Mouse (Mus musculus) cerebellum, postnatal 25 days (tissue): ENCODE measurements around the gene Nr0b2.
"Not testable (repeated sequence)": the region's sequence is repeated elsewhere in the genome, so short reads cannot be mapped to it uniquely, and the experiment has no call there.

ENCODE experiments used
- DNase-seq, 2 experiments: peaks; one replicate each; pipeline ENCODE4 v3.0.0; 2021; ENCODE audit warnings: mixed read lengths in 2 of 2

Nr0b2 gene

DNA sequence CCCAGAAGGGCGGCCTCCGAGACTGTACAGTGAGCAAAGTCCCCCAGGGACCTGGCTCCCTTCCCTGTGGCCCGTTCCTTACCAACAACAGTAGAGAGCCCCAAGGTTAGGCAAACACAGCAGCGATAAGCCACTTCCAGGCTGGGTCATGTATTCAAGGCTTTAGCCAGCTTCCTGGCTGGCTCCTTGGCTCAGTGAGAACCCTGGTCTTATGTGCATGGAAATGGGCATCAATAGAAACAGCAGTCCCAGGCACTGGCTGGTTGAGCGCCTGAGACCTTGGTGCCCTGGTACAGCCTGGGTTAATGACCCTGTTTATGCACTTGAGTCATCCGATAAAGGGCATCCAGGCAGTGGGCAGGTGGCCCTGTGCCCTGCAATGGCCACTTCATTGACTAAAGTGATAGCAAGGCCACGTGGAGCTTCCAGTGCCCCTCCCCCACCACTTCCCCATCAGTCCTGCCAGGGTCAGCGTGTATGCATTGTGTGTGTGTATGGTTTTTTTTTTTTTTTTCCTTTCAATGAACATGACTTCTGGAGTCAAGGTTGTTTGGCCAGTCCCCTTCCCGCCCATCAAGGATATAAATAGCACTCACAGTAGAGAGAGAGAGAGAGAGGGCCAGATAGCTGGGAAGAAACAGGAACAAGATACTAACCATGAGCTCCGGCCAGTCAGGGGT lies at the start of gene Nr0b2:
Nr0b2 (plus strand) TSS at position 609 of the 680 bp plus-strand sequence.
- DNase-seq = peak; percentile 23 to 34

DNA sequence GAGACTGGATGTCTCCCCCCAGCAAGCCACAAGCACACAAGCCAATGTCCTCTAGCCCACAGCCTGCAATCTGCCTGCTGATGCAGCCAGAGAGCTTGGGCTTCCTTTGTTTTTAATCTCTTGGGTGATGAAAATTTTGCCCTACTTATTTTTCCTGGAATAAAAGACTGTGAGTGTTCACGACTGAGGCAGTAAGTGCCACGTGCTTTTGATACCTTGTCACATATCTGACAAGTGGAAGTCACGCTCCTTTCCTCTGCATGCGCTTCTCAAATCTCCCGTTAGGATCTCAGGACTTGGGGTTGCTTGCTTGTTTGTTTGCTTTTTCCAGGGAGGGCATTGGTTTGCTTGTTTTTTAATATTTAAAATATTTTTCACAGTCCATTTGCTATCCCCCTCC lies 48.9 kb upstream of the Nr0b2 start:
- DNase-seq = no peak

DNA sequence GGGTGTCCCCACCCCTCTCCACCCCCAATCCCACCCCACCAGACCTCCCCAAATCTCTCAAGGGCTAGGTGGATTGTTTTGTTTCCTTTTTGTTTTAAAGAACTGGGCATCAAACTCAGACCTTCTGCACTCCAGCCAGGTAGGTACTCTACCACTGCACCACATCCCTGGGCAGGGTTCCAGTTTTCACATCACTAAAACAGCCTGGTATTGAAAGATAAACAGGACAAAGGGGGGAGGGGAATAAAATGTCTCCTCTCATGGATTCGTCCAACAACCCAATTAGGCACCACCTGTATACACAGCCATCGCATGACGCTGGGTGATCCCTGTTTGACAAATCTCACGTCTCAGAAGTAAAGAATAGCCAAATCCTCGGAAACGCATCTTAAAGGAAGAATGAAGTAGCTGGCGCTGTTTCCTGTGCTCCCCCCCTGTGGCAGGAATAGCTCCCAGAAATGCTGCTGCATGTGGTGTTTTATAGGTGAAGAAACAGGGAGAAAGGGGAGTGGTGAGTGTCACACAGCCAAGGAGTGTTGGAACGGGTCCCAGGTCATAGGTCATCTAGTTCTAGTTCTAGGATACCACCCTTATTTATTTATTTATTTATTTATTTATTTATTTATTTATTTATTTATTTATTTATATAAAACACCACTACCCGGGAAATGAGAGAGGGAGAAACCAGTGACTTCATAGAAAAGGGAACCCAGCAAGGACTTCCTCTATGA lies 48.3 kb upstream of the Nr0b2 start:
- no peak for DNase-seq

DNA sequence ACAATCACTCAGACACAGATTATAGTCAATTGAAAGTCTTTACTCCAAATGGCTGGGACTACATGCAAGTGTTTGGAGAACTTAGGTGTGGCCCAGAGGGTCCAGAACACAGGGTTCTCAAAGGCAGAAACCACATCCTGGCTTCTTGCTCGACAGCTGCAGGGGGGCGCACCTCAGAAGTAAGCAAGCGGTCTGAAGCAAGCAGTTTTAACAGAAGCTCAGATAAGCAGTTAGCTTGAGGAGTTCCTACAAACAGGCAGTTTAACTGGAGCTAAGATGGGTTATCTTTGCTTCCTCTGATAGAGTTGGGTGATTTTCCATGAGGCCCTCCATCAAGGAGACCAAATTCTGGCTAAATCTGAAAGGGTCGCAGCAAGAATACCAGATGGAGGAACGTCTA lies 46.6 kb upstream of the Nr0b2 start:
- DNase-seq = no peak

DNA sequence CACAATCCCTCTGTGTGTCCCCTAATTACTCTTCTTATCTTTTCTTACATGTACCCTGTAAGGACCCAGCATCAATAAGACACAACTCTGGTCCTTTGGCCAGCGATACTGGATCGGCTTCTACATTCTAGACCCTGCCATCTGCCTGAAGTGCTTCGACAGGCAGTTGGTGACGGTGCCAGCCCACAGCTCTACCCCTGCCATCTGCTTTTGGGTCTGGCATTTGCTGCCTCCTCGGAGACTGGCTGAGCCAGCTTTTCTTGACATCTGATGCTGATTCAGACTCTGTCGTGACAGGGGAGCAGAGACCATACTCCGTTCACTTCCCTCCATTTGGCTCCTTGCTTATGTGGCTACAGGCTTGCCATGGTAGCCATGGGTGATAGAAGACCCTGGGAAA lies 44.2 kb upstream of the Nr0b2 start:
- DNase-seq = peak; percentile 80 to 84

DNA sequence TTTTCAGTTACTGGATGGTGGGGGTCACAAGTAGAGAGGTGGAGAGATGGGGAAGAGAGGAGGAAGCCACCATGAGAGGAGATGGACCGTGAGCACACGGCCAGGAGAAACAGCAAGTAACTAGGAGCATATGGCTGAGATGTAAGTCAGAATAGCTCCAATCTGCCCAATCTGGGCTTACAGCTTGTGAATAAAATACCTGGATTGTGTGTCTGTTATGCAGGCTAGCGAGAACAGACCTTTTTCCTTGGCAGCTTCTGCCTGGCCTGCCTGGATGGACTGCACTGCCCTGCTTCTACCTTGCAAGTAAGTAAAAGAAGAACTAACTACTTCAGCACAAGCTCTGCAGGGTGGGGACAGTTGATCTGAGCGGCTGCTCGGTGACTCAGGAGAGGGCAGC lies 42.1 kb upstream of the Nr0b2 start:
- DNase-seq = peak; percentile 45 to 48

DNA sequence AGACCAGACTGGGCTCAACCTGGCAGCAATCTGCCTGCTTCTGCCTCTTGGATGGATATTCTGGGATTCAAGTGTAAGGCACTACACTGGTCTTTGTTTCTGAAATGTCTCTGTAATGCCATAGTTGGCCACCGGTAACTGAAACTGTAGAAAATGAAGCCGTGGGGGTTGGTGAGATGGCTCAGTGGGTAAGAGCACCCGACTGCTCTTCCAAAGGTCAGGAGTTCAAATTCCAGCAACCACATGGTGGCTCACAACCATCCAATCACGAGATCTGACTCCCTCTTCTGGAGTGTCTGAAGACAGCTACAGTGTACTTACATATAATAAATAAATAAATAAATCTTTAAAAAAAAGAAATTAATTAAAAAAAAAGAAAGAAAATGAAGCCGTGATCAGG lies 40.7 kb upstream of the Nr0b2 start:
- not testable (repeated sequence) for DNase-seq

DNA sequence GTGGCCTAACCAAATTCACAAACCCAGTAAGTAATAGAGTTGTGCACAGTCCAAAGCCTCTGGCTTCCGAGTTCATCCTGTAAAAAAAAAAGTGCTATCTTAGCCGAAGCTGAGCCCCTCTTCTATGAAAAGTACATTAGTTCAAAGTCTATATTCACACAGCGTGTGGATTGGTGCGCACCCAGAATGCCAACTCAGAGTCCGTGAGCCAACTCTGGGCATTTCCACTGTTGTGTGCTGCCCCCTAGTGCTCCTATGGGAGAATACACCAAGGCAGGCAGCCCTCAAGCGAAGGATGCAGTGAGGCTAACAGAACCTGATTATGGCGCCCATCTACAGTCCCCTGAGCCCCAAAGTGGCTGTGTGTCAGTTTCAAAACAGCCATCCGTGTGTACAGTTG lies 40.2 kb upstream of the Nr0b2 start:
- DNase-seq = peak; percentile 86 to 90

DNA sequence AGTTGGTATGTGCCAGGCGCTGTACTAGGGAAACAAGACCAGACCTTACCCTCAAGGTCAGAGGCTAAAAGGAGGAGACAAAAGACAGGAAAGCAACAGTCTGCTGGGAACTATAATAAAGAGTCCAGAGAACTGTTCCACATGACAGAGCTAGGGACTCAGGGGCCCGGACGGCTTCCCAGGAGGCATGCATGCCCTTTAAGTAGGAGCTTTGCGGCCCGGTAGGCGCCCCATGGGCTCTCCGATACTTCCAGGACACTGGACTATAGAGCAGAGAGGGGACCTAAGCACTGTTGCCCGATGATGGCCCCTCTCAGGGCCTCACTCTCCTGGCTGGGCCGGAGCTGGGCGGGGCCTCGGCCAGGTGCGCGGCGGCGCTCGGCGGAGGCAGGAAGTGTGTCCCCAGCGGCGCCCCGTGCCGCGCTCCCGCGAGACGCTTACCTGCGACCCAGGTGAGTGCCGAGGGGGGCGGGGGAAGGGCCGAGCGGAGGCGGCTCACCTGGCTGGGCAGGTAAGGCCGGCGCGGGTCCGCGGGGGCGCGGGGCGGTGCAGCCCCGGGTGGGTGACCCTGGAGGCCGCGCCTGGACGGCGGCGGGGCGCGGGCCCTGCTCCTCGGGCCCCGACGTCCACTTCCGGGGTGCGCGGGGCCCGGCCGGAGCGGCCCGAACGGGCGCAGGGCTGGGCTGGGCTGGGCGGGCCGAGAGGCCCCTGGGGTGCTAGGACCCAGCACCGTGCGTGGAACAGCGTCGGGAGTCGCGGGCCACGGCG lies 34.4 kb upstream of the Nr0b2 start, which contains the start of gene Kdf1:
Kdf1 (plus strand) TSS at position 363 of the 768 bp plus-strand sequence.
- DNase-seq = no peak

DNA sequence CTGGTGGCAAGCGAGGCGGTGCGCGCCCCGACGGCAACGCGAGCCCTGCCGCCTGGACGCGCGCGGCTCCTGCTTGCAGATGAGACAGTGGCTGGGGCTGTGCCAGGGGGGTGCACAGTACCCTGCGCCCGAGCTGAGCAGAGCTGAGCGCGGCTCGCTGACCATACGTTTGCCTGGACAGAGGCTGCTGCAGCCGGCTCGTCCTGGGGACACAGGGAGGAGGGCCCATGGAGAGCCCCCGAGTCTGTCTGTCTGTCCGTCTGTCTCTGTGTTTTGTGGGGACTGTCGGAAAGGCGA lies 33.9 kb upstream of the Nr0b2 start:
- DNase-seq = no peak

DNA sequence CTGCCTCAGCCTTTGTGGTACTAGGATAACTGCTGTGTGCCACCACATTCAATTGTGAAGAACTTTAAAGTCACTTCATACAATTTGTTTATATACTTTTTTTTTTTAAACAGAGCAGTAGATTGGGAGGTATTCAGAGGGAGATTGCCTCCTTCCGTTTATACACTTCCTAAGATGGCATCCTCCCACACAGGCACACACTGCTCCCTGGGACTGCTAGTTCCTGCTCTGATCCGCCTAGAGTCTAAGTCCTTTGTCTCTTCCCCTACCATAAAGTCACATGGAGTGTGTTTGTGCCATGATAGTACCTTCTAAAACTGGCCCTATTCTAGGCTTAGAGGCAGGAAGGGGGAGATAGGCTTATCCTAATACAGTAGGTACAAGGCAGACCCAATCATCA lies 31.7 kb upstream of the Nr0b2 start:
- DNase-seq = no peak

DNA sequence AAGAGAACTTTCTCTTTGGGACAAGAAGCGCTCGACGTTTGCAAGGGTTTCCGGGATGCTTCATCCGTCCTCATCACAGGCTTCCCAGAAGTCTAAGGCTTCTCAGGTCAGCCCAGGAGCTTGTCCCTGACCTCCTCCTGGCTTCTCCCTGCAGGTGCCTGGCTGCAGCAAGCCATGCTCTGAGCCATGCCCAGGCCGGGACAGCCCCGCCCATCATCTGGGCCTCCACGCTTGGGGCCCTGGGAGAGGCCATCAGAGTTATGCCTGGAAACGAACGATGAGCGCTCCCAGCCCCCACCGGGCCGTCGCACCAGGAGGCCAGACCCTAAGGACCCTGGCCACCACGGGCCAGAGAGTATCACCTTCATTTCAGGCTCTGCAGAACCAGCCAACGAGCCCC lies 25.4 kb upstream of the Nr0b2 start:
- no peak for DNase-seq

DNA sequence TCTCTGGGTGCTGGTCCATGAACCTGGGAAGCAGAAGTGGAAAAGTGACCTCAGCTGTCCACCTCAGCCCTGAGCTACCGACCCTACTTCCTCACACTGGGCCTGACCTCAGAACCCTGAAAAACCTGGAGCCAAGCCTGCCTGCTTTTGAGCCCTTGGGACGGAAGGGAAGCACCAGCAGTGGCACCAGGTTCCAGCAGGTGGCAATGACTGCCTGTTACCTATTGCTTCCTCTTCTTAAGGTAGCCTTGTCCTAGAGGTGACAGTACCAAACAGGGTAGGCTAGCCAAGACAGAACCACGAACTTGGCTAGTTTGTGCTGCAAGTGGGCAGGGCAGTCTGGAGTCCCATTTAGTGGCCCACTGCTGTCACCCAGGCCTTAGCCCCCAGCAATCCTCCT lies 20.4 kb upstream of the Nr0b2 start:
- no peak for DNase-seq

DNA sequence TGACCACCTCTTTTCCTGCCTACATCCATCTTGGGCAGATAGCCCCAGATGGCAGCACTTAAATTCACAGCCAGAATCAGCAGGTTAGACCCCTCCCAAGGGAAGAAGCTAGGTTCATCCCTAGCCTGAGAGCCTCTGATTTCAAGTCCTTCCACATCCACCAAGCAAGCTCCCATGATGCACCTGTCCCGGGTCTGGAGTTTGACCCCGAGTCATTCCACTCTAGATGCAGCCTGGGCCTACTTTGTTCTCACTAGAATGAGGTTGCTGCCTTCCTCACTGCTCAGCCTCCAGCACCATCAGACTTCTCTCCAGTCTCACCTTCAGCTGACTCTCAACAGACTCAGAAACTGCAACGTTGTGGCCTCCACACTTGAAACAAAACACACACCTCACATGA lies 17.1 kb upstream of the Nr0b2 start:
- no peak for DNase-seq

DNA sequence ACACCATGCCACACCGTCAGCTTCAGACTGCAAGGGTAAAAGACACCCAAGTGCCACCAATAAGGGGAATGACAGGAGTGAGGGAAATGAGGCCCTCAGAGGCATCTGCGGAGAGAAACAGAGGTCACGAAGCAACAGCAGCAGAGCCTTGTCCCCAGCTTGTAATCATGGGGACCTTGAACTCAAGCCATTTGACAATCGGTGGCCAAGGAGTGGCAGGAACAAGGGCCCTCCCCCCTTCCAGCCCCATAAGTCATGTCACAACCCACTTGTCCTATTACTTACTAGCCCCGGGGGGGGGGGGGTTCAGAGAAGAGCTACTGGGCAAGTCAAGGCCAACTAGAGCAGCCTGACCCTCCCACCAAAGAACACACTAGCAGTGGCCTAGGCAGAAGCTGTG lies 16.5 kb upstream of the Nr0b2 start:
- DNase-seq = no peak

DNA sequence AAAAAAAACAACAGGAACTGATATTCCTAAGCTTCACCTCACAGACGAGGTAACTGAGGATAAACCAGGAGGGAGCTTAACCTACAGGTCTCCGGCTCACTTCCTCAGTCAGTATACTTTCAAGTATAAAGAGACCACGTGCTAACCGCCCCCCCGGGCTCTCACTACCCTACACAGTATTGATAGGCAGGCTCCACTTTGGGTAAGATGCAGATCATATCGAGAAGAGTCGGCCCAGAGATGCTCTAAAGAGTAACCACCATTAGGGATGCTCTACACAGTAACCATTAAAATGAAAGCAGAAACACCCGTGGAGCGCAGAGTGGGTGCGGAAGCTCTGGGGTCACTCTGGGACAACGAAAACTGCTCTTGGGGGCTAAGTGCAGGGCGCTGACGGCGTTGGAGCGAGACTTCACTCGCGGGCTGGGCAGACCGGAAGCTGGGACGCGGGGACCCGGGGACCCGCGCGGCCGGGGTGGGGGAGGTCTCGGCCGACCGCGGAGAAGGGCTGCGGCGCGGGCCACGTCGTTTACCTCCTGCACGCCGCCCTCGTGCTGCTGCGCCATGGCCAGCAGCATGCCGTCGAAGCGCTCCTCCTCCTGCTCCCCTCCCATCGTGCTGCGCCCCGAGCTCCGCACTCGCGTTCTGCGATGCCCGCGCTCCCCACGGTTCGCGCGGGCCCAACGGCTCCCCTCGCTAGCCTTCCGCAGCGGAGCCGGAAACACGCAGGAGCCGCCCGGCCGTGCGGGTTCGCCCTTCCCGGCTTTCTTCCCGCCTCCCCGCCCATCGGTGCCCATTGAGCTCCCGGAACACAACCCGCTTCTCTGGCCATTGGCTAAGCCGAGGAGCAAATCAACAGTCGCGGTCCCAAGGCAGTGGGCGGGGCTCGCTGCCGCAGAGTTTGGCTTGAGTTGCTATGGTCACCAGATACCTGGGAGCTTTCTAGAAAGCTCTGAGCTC lies 7.6 kb upstream of the Nr0b2 start, which contains the start of gene Nudc:
Nudc (minus strand) TSS at position 725 of the 960 bp plus-strand sequence.
- DNase-seq = peak; percentile 96 to 97

DNA sequence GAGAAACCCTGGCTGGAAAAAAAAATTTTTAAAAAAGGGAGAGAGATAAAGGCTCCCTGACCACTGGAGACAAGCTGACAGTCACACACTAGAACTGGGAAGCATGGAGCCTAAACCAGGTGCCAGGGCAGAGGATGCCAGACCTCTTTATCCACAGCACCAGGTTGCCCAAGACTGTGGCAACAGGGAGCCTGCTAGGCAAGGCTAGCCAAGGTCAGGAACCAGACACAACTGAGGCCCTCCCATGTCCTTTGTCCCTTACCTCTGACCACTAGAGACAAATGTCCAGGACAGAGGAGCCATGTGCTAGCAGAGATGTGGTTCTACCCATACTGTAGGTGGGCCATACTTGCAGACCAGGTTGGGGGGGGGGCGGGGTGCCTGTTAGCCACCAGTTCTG lies 1.1 kb upstream of the Nr0b2 start:
- DNase-seq = no peak

DNA sequence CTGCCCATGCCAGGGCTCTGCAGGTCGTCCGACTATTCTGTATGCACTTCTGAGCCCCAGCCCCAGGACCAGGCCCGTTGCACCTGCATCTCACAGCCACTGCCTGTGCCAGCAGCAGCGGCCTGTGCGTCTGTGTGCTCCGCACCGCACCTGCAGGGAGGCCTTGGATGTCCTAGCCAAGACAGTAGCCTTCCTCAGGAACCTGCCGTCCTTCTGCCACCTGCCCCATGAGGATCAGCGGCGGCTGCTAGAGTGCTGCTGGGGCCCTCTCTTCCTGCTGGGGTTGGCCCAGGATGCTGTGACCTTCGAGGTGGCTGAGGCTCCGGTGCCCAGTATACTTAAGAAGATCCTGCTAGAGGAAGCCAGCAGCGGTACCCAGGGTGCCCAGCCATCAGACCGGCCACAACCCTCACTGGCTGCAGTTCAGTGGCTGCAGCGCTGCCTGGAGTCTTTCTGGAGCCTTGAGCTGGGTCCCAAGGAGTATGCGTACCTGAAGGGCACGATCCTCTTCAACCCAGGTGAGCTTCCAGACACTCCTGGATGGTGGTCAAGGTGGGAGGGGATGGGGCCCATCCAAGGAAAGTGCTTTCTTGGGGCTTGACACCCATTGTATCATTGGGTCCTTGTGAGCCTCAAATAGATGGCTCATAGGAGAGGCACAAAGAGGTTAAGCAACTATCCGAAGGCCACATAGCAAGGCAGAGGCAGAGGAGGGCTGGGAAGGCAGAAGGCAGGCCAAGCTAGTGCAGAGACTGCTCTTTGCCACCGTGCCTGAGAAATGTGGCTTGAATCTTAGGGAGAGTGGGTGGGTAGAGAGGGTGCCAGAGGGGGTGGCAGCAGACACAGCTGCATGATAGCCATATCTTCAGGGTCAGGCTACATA lies 513 bp downstream of the Nr0b2 start:
- DNase-seq = peak; percentile 42 to 61

DNA sequence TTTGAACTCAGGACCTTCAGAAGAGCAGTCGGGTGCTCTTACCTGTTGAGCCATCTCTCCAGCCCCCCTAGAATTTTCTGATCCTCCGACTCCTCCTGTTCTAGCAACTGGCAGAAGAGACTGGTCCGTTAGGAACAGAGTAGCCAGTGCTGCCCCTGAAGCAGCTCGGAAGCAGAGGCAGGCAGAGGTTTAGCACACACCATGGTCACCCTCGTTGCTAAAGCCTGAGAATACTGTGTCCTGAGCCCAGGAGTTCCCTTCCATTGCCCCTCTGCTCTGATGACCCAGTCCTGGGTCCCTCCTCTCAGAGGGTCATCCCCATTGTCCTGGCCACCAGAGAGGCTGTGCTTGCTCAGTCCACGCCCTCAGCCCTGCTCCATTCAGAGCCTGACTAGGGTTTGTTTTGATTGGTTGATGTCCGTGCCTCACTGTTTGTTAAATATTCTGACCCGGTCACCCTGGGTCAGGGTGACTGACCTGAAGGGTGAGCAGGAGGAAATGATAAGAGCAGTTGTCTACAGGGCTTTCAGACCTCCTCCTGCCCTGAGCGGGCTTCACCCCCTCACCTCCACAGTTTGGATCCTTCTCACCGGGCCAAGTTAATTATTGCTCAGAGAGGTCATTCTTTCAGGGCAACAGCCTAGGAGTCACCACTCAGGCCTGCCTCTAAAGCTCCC lies 4.0 kb downstream of the Nr0b2 start:
- DNase-seq = no peak

DNA sequence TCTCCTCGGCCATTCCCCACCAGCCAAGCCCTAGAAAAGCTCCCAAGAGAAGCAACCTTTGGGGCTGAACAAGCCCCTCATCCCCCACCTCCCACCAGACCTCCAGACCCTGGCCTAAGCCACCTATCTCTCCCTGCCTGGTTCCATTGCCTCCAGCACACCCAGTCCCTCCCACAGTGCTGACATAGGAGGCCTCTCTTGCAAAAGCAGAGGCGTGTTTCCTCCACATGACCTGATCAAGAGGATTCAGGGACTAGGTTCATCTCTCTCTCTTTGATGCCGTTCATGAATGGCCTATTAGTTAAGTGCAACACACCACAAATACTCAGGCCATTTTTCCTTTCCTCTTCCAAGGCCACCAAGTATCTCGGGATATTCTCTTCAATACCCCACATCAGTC lies 6.7 kb downstream of the Nr0b2 start:
- DNase-seq = no peak

DNA sequence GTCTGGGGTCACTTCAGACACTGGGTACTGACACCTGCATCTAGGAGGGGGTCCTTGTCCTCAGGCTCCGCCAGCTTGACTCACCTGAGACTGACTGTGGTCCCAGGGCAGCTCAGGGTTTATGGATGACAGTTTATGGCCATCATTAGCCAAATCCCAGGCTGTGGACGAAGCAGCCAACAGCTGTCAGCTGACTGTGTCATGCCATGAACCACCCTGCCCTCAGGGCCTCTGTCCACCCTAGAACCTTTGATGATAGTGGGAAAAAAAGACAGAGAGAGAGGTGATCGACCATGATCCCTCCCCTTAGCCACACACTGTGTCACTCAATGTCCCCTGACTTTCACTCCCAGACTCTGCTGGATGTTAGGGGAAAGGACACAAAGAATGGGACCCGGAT lies 8.4 kb downstream of the Nr0b2 start:
- DNase-seq = no peak
